Mouse (Mus musculus) heart, postnatal 0 days (tissue): ENCODE results near the gene Rtp2.

Source experiments
- CTCF ChIP-seq: IDR thresholded peaks from 2 replicates; pipeline ENCODE4 v1.5.1; 2016; ENCODE audit warnings: antibody characterized with exemption, control low read depth, low read depth
- EP300 ChIP-seq: IDR thresholded peaks from 2 replicates; pipeline ENCODE4 v1.6.1; 2016; ENCODE audit warnings: antibody characterized with exemption, low read depth

DNA sequence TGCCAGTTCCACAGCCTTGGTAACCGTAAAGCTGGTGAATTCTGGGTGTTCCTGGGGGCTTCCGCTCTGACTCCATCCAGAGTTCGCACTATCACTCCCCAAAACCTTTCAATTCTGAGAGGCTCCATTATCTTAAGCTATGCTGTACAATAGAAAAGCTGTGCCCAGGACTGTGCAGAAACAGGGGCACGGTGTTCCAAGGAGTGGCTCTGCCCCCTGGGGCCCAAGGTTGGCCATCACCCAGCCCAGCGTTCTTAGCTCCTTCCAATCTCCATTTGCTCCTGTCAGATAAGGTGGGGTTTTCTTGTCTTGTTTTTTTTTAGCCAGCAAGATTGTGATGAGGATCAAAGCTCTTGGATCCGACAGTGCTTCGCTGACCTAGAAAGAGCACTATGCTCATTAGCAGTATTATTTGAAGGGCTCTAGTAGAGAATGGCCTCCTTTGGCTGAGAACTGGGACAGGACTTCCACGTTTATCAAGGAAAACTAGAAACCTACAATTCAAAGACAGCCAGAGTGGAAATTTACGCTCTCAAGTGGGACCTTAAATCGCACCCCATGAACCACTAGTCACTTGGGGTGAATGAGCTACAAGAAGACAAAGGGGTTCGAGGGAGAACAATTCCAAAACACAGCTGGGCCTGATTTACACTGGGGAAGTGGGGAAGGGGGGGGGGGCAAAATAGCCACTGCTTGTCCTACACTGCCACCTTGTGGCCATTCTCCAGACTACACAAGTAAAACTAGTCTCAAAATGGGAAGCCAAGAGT is 21.2 kb upstream of the Rtp2 start:
- TF ChIP-seq CTCF: peak; percentile 71
- TF ChIP-seq EP300: no peak
